Mouse (Mus musculus) layer of hippocampus, postnatal 36 days (tissue): ENCODE data around the gene Serpina1f. TPM values are rescaled to one million over a fixed set of nuclear protein-coding genes. Genes with fewer than 3 reads are reported as not detected.
"Not testable (repeated sequence)": the region's sequence is repeated elsewhere in the genome, so short reads cannot be mapped to it uniquely, and the experiment has no call there.

Source experiments
- DNase-seq, 2 experiments: peaks; one replicate each; pipeline ENCODE4 v3.0.0; 2022
- total RNA-seq, 2 experiments: library from RNA; stranded (reverse); gene quantifications; 2 replicates each; pipeline ENCODE4 v1.2.3; 2021

Gene Serpina1f
- not detected for total RNA-seq

- no peak for DNase-seq
Observed at GRCm38 (mm10) chr12:103695429-103695828, at the start of gene Serpina1f. TSS of gene Serpina1f (minus strand) at chr12:103695529.

GRCm38 (mm10) chr12:103737791-103738580, 42.7 kb upstream of the Serpina1f start:
- DNase-seq = not testable (repeated sequence)

GRCm38 (mm10) chr12:103735566-103735965, 40.2 kb upstream of the Serpina1f start:
- not testable (repeated sequence) for DNase-seq

- DNase-seq = not testable (repeated sequence)
Observed at GRCm38 (mm10) chr12:103735101-103735500, 39.8 kb upstream of the Serpina1f start.

GRCm38 (mm10) chr12:103711537-103711936, 16.2 kb upstream of the Serpina1f start:
- DNase-seq = no peak

- DNase-seq = no peak
Observed at GRCm38 (mm10) chr12:103710405-103710804, 15.1 kb upstream of the Serpina1f start.

GRCm38 (mm10) chr12:103706113-103706512, 10.8 kb upstream of the Serpina1f start:
- DNase-seq = no peak

- DNase-seq = no peak
Observed at GRCm38 (mm10) chr12:103705547-103705946, 10.2 kb upstream of the Serpina1f start.

GRCm38 (mm10) chr12:103700144-103700750, 4.9 kb upstream of the Serpina1f start:
- no peak for DNase-seq

GRCm38 (mm10) chr12:103688221-103688814, 7.0 kb downstream of the Serpina1f start:
- no peak for DNase-seq

- DNase-seq = no peak
Observed at GRCm38 (mm10) chr12:103687021-103687420, 8.3 kb downstream of the Serpina1f start.

GRCm38 (mm10) chr12:103686050-103686449, 9.3 kb downstream of the Serpina1f start:
- peak; percentile 48 to 57 for DNase-seq

GRCm38 (mm10) chr12:103685386-103685785, 9.9 kb downstream of the Serpina1f start:
- no peak for DNase-seq

- DNase-seq = no peak
Observed at GRCm38 (mm10) chr12:103683775-103684174, 11.6 kb downstream of the Serpina1f start.

- DNase-seq = no peak
Observed at GRCm38 (mm10) chr12:103681739-103682138, 13.6 kb downstream of the Serpina1f start.

- no peak for DNase-seq
Observed at GRCm38 (mm10) chr12:103681169-103681568, 14.2 kb downstream of the Serpina1f start.

- not testable (repeated sequence) for DNase-seq
Observed at GRCm38 (mm10) chr12:103679853-103680252, 15.5 kb downstream of the Serpina1f start.

GRCm38 (mm10) chr12:103676039-103676438, 19.3 kb downstream of the Serpina1f start, which contains the start of gene Serpina16:
TSS of gene Serpina16 (minus strand) at chr12:103676139.
- no peak for DNase-seq

GRCm38 (mm10) chr12:103673179-103673578, 22.1 kb downstream of the Serpina1f start:
- DNase-seq = no peak

- no peak for DNase-seq
Observed at GRCm38 (mm10) chr12:103671483-103671882, 23.8 kb downstream of the Serpina1f start.

GRCm38 (mm10) chr12:103670964-103671363, 24.4 kb downstream of the Serpina1f start:
- no peak for DNase-seq

GRCm38 (mm10) chr12:103670344-103670743, 25.0 kb downstream of the Serpina1f start:
- DNase-seq = peak; percentile 56 to 68

GRCm38 (mm10) chr12:103665286-103665685, 30.0 kb downstream of the Serpina1f start:
- DNase-seq = no peak
